Mouse (Mus musculus) megakaryocyte, embryonic 14.5 days (primary cell): ENCODE results near the gene Colq.

Experiments
- FLI1 ChIP-seq: IDR thresholded peaks from 2 replicates; pipeline ENCODE4 v1.6.1; 2012; ENCODE audit warnings: low read length, inconsistent platforms, mixed read lengths
- GATA1 ChIP-seq: IDR thresholded peaks from 3 replicates; pipeline ENCODE4 v1.6.1; 2012; ENCODE audit warnings: mixed read lengths, low read length, inconsistent platforms, borderline replicate concordance

DNA sequence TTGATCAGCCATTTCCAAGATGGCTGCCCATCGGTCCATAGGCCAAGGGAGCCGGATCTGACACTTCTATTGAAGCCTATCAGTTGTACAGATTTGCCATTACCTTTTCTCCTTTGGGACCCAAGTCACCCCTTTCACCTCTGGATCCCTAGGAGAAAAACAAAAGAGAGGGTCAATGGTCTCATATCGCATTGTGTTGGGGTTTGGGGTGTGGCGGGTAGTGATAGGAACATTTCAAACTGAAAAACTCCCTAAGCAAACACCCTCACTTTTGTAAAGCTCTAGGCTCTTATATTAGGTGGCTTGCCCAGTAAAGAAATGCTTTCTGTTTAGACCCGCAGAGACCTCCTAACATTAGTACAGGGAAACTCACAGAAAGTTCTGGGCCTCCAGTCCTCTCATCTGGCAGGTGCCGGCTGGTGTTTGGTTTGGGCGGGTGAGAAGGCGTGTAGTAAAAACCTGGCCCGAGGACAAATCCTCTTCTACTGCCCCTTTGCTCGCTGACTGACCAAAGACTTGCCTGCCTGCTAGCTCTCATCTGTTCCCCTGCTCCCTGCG lies 47.2 kb downstream of the Colq start:
- TF ChIP-seq GATA1: no peak
- TF ChIP-seq FLI1: no peak
